Mouse (Mus musculus): ENCODE measurements at regions not wholly inside any gene's neighbourhood (a gene's known extent, or its start where the extent isn't known, plus 50 kb on each side); places are given as distances from the start of the nearest gene placed in this dataset.

DNA sequence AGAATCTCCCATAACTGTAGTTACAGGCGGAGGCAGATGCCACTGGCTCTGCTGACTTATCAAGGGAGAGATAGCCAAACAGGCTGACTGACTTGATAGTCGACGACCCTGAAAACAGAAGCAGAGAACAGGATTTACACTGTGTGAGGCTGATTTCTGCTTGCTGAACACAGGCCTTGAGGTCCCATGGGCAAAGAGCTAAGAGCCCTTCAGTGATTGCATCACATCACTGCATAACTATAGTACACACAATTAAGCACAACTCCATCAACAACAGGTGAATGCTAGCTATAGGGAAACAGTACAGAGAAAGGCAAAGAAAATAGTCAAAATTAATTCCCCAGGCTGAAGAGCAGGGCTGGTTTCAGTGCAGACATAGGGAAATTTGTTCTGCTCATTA lies 203.3 kb downstream of the Irs2 start:
- 78% methylated on average over 3 of the region's 3 CpGs for WGBS
- no peak for ATAC-seq (ENCODE audit: low FRiP score, low read depth)
- Histone ChIP-seq H3K4me3 (no peak overlapping the region), H3K4me1 (peaks cover 11% of the 10 kb centered on the region; the same call in 1 of the 2 replicates), H3K9me3 (no peaks in the 10 kb centered on the region), H3K27me3 (no peaks in the 10 kb centered on the region; the same call in 1 of the 2 replicates), H3K36me3 (no peaks in the 10 kb centered on the region), H3K27ac (no peak overlapping the region), H3K4me2 (replicated peaks) (no peak overlapping the region), H3K9ac (no peak overlapping the region)

DNA sequence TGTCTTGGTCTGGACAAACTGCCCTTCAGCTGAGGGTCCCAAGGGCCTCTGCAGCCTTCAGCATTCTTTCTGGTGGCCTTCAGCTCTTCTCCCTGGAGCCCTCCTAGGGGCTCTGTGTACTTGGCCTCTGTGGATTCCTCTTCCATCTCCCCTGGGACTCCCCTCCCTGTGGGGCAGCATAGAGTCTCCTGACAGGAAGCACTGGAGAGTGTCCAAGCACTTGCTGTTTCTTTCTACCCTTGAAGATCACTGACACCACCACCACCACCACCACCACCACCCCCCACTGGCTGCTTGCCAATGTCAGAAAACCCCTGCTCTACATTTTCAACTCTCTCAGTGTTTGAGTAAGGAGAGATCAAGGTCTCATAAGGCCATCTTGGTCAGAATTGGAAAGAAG lies 206.3 kb downstream of the Irs2 start:
- no peak for ATAC-seq (ENCODE audit: low FRiP score, low read depth)
- Histone ChIP-seq H3K36me3 (no peaks in the 10 kb centered on the region), H3K27me3 (no peaks in the 10 kb centered on the region; the same call in 1 of the 2 replicates), H3K27ac (no peak overlapping the region), H3K4me3 (no peak overlapping the region), H3K9ac (no peak overlapping the region), H3K9me3 (no peaks in the 10 kb centered on the region), H3K4me1 (peaks cover 11% of the 10 kb centered on the region; the same call in 1 of the 2 replicates), H3K4me2 (replicated peaks) (no peak overlapping the region)

DNA sequence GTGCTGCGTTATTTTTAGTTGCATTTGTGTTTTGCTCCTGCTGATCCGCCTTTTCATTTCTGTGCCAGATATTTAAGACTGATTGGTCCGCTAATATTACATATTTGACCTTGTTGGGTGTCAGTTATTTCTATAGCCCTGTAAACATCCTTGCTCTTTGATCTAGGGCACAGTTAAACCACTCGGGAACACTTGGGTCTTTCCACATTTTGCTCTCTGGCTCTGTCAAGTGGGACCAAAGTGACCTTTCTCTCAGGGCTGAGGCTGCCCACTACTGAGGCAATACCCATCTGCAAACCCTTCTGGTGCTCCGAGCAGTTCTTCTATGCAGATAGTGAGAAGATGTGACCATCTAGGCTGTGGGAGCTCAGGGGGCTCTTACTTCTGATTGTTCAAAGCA lies 206.7 kb downstream of the Irs2 start:
- 76% methylated on average over 5 of the region's 5 CpGs for WGBS
- H3K9ac ChIP-seq = no peak overlapping the region
- H3K4me3 ChIP-seq = no peak overlapping the region
- no peaks in the 10 kb centered on the region; the same call in 1 of the 2 replicates for H3K27me3 ChIP-seq
- no peak for ATAC-seq (ENCODE audit: low FRiP score, low read depth)
- H3K4me1 ChIP-seq = peaks cover 11% of the 10 kb centered on the region; the same call in 1 of the 2 replicates
- no peaks in the 10 kb centered on the region for H3K9me3 ChIP-seq
- no peak overlapping the region for H3K27ac ChIP-seq
- no peaks in the 10 kb centered on the region for H3K36me3 ChIP-seq
- no peak overlapping the region for H3K4me2 ChIP-seq (replicated peaks)

DNA sequence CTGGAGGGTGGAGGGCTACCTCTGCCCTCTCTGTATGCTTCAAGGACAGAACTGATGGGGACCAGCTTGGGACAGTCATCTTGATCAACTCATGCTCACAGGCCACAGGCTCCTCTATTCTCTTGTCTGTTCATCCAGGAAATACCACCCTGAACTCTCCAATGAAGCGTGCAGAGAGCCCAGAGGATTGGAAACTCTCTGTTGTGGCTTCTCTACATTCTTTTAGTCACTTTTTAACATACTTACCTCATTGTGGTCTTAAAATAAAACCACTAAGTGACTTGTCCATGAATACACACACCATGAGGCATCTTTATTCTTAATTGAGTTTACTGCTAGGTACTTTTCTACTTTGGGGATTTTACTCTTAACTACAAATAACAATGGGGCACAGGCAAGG lies 209.8 kb downstream of the Irs2 start:
- Histone ChIP-seq H3K9ac (no peak overlapping the region), H3K4me2 (replicated peaks) (no peak overlapping the region), H3K27me3 (no peaks in the 10 kb centered on the region), H3K4me1 (no peaks in the 10 kb centered on the region), H3K27ac (no peak overlapping the region), H3K9me3 (no peaks in the 10 kb centered on the region), H3K4me3 (no peak overlapping the region), H3K36me3 (no peaks in the 10 kb centered on the region)
- ATAC-seq (ENCODE audit: low FRiP score, low read depth) = no peak
- WGBS = 86% methylated on average over 1 of the region's 1 CpGs

DNA sequence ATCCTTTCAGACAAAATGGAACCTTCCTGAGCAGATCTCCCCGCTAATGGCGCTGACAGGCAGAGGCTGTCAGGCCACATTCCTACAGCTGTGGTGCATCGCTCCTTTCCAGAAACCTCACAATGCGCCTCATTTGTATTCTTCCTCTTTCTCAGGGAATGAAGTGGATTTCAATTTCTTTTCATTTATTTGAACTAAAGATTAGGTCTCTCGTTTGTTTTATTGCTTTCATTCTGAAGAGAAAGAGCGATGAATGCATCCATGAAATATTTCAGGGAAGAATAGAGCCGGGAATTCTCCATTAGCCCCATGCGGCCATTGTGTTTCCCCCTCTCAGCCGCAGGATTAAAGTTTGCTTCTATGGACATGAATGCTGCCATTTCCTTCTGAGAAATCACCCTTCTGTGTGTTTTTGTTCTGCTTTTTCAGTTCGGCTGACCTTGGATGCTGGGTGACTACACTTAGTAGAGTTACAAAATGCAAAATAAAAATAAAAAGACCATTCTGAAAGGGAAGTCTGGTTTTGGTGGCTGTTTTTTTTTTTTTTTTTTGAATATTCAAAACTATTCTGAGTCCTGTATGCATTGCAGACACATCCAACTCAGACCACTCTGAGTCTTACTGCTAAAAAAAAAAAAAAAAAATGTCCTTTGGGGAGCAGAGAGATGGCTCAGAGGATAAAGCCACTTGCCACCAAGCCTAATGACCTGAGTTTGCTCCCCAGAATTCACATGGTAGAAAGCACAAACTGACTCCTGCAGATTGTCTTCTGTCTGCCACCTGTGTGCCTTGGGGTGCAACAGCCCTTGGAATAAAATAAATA lies 213.7 kb downstream of the Irs2 start:
- WGBS = 75% methylated on average over 10 of the region's 10 CpGs
- Histone ChIP-seq H3K27me3 (no peaks in the 10 kb centered on the region), H3K4me3 (no peak overlapping the region), H3K4me2 (replicated peaks) (no peak overlapping the region), H3K9ac (no peak overlapping the region), H3K27ac (no peak overlapping the region), H3K36me3 (no peaks in the 10 kb centered on the region), H3K4me1 (no peaks in the 10 kb centered on the region), H3K9me3 (no peaks in the 10 kb centered on the region)
- no peak for ATAC-seq (ENCODE audit: low FRiP score, low read depth)

DNA sequence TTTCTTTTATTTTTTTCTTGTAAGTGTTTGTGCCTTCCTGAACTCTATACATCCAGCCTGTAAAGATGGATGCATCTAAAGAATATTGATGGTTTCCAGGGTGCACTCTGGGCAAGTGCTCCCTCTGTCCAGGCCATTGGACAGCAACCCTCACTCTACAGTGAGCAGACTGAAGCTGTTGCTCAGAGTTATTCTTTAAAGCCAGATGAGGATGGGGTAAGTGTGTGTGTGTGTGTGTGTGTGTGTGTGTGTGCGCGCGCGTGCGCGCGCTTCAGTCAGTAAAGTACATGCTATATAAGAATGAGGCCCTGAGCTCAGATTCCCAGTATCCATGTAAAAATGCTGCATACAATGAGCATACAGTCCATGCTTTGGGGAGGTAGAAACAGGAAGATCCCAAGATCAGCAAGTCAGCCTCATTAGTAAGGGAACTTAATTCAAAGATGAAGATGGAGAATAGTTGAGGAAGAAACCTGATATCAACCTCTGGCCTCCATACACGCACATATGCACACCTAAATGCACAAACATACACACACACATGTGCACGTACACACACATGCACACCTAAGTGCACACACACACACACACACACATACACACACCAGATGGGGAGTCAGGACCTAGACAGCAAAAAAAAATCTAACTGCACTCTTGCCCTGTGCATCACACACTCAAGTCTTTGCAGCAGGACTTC lies 214.4 kb downstream of the Irs2 start:
- no peak overlapping the region for H3K4me3 ChIP-seq
- no peaks in the 10 kb centered on the region for H3K27me3 ChIP-seq
- no peaks in the 10 kb centered on the region for H3K36me3 ChIP-seq
- no peak for ATAC-seq (ENCODE audit: low FRiP score, low read depth)
- H3K4me1 ChIP-seq = no peaks in the 10 kb centered on the region
- H3K9ac ChIP-seq = no peak overlapping the region
- H3K4me2 ChIP-seq (replicated peaks) = no peak overlapping the region
- no peaks in the 10 kb centered on the region for H3K9me3 ChIP-seq
- no peak overlapping the region for H3K27ac ChIP-seq
- WGBS = 94% methylated on average over 9 of the region's 9 CpGs

DNA sequence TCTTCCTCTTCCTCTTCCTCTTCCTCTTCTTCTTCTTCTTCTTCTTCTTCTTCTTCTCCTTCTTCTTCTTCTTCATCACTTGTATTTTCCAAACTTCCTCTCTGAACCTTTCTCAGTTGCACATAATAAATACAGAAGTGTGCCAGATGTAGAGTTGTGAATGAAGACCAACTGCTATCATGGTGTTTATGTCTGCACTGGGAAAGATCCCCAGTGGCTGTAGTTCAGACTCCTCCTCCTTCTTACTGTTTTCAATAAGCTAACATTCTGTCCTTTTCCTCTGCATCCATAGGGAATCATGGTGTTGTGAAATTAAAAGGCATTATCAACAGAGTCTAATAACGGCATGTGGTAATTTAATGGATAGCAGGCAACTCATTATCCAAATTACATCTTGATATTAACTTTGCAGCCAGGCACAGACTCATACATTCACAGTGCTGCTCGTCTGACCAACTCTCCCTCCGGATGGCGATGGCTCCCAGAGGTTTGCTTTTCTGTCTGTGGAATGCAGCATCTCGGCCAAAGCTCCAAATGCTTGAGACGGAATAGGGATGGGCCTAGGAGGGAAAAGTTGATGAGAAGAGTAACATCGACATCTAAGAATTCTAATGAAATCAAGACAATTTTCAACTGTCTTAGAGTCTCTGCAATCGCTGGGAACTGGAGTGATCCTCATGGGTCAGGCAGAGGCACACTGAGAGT lies 219.6 kb downstream of the Irs2 start:
- Histone ChIP-seq H3K27me3 (no peaks in the 10 kb centered on the region), H3K4me1 (no peaks in the 10 kb centered on the region), H3K4me2 (replicated peaks) (no peak overlapping the region), H3K9ac (no peak overlapping the region), H3K4me3 (no peak overlapping the region), H3K27ac (no peak overlapping the region), H3K9me3 (no peaks in the 10 kb centered on the region), H3K36me3 (no peaks in the 10 kb centered on the region)
- ATAC-seq (ENCODE audit: low FRiP score, low read depth) = no peak
- WGBS = 60% methylated on average over 8 of the region's 8 CpGs

DNA sequence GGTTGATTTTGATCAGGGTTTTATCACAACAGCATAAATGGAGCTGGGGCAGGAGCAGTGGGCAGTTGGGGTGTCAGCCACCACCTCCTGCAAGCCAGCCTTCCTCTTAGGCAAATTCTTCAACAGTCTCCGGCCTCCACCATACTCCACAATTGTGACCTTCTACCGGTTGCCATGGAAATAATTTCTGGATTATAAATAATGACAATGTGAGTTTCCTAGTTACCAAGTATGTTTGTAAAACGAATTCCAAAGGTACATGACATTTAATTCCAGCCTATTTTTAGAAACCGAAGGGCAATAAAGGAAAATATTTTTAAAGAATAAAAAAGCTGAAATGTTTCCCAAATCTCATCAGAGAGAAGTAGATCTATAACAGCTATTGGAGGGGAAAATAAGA lies 222.5 kb downstream of the Irs2 start:
- no peak overlapping the region for H3K4me3 ChIP-seq
- H3K27me3 ChIP-seq = no peaks in the 10 kb centered on the region
- 76% methylated on average over 4 of the region's 4 CpGs for WGBS
- no peaks in the 10 kb centered on the region for H3K4me1 ChIP-seq
- no peak overlapping the region for H3K9ac ChIP-seq
- no peaks in the 10 kb centered on the region for H3K9me3 ChIP-seq
- ATAC-seq (ENCODE audit: low FRiP score, low read depth) = no peak
- no peak overlapping the region for H3K27ac ChIP-seq
- H3K4me2 ChIP-seq (replicated peaks) = no peak overlapping the region
- no peaks in the 10 kb centered on the region for H3K36me3 ChIP-seq

DNA sequence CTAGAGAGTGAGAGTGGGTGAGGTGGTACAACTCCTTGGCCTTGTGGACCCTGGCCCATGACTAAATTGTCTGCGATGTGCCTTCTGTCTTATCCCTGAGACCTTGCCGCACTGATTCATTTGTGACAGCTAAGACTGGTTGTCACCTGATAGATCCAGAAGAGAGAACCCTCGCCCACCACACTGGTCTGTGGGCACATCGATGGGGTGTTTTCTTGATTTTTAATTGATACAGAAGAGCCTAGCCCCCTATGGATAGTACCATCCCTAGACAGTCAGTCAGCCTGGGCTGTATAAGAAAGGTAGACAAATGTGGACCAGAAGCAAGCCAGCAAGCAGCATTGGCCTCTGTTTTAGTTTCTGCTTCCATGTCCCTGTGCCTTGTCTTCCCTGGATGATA lies 222.9 kb downstream of the Irs2 start:
- Histone ChIP-seq H3K4me1 (no peaks in the 10 kb centered on the region), H3K27me3 (no peaks in the 10 kb centered on the region), H3K4me2 (replicated peaks) (no peak overlapping the region), H3K36me3 (no peaks in the 10 kb centered on the region), H3K9ac (no peak overlapping the region), H3K27ac (no peak overlapping the region), H3K4me3 (no peak overlapping the region), H3K9me3 (no peaks in the 10 kb centered on the region)
- no peak for ATAC-seq (ENCODE audit: low FRiP score, low read depth)
- 93% methylated on average over 4 of the region's 4 CpGs for WGBS

DNA sequence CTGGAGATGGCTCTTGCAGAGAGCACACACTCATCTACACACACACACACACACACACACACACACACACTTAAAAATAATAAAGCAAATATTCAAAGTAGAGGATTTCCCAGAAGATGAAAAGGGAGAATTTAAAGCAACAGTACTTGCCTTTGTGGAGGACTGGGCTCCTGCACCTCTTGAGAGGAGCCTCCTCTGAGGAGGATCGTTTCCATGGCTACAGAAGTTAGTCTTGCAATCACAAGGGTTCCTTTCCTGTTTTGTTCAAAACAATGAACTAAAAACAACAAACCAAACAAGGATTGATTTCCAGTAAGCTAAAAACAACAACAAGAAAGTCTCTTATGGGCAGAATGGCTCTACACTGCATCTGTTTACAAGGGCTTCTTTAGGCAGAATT lies 223.8 kb downstream of the Irs2 start:
- 57% methylated on average over 1 of the region's 1 CpGs for WGBS

DNA sequence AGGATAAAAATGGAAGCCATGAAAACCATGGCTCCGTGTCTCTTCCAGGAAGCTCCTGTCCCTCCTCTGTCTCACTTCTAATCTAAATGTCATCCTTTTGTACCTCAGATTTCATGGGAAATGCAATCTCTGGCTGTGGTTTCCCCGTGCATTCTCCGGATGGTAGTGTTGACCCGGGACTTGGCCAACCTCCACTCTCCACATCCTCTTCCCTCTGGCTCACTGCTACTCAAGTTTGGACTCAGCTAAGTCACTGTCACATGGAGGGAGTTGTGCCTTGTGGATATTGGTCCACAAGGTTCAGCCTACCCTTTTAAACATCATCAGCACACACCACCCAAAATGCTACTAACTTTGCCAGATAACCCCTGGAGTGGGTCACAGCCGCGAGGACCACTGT lies 226.4 kb downstream of the Irs2 start:
- Histone ChIP-seq H3K36me3 (no peaks in the 10 kb centered on the region), H3K27ac (no peak overlapping the region), H3K4me3 (no peak overlapping the region), H3K9me3 (0 out of 2 replicates have a peak, but pooled peaks cover 3% of the 10 kb centered on the region), H3K27me3 (no peaks in the 10 kb centered on the region), H3K9ac (no peak overlapping the region), H3K4me2 (replicated peaks) (no peak overlapping the region), H3K4me1 (no peaks in the 10 kb centered on the region)
- ATAC-seq (ENCODE audit: low FRiP score, low read depth) = no peak
- WGBS = 91% methylated on average over 6 of the region's 6 CpGs

More for the DNA sequence above, 223.8 kb downstream of the Irs2 start:
- Histone ChIP-seq H3K27ac (no peak overlapping the region), H3K4me2 (replicated peaks) (no peak overlapping the region), H3K27me3 (no peaks in the 10 kb centered on the region), H3K4me3 (no peak overlapping the region), H3K4me1 (no peaks in the 10 kb centered on the region), H3K36me3 (no peaks in the 10 kb centered on the region), H3K9me3 (no peaks in the 10 kb centered on the region), H3K9ac (no peak overlapping the region)
- ATAC-seq (ENCODE audit: low FRiP score, low read depth) = no peak

DNA sequence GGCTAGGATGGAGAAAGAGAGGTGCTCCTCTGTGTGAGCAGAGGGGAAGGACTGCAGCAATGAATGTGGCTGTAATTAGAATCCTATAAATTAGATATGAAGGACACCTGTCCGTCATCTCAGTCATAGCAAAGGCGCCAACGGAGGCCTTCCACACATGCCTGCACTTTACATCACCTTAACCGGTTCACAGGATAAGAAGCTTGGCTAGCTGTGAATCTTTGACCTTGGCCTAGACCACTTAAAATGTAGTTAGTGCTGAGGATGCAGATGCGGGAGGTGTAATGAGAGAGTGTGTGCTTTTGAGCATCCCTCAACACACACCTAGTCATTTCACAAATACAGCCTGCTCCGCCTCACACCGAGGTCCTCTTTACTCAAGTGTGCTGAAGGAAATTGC lies 228.6 kb downstream of the Irs2 start:
- Histone ChIP-seq H3K36me3 (no peaks in the 10 kb centered on the region), H3K4me3 (no peak overlapping the region), H3K27ac (no peak overlapping the region), H3K9me3 (0 out of 2 replicates have a peak, but pooled peaks cover 4% of the 10 kb centered on the region), H3K9ac (no peak overlapping the region), H3K4me2 (replicated peaks) (no peak overlapping the region), H3K27me3 (no peaks in the 10 kb centered on the region), H3K4me1 (peaks cover 16% of the 10 kb centered on the region)
- no peak for ATAC-seq (ENCODE audit: low FRiP score, low read depth)
- 90% methylated on average over 7 of the region's 7 CpGs for WGBS
